Mouse (Mus musculus) kidney, adult 11 months (tissue): ENCODE results near the gene Zfp593.

Experiments
- DNase-seq: peaks from one replicate; pipeline ENCODE4 v3.0.0; 2022

Zfp593 gene

GRCm38 (mm10) chr4:134222793-134223600 lies 22.4 kb downstream of the Zfp593 start:
- DNase-seq: peak; percentile 60

GRCm38 (mm10) chr4:134206488-134207053 lies 38.8 kb downstream of the Zfp593 start:
- DNase-seq: no peak

GRCm38 (mm10) chr4:134203340-134203896 lies 42.0 kb downstream of the Zfp593 start:
- no peak for DNase-seq

GRCm38 (mm10) chr4:134202904-134203303 lies 42.5 kb downstream of the Zfp593 start, which contains the start of gene Gm7534:
Gm7534 (minus strand) TSS chr4:134203004.
- DNase-seq: no peak

- DNase-seq: no peak
Observed at GRCm38 (mm10) chr4:134199371-134199770, 46.0 kb downstream of the Zfp593 start.
